Comparison of ENCODE assay signal across 9 mouse cellular contexts in the genomic region with DNA sequence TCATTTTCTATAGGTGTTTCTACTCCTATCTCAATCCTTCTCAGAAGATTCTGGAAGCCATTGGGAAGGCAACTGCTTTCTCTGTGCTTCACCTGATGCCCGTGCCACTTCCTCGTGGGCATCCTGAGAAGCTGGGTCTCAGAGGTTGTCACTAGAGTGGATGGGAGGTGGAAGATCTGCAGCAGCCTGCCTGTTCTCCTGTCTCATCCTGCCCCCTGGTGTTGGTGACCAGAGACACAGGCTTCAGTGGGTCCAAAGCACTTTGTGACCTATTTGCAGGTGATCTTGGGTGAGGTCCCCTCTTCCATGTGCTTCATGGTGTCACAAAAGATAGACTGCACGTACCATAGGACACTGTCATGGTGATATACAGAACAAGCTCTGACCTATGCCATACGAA. TPM values are rescaled to one million over a fixed set of nuclear protein-coding genes. Genes with fewer than 3 reads are reported as not detected.
DNase-seq lines count a peak whose midpoint lies in the region; ATAC-seq and TF ChIP-seq lines count a peak whose summit lies in the region.
"Had no signal": no experiment of that assay in that cellular context is flagged by ENCODE, and none has a peak within 500 bp of the region (broad histone marks: within the 10 kb centered on the region; RNA-seq: fewer than 3 reads in every experiment).

No protein-coding gene starts in this region.

- no peaks in the 10 kb centered on the region for H3K36me3 ChIP-seq in liver, adult 2 months (ENCODE audit: control insufficient read depth, insufficient read depth, low read length)
- no peaks in the 10 kb centered on the region for H3K36me3 ChIP-seq in liver, embryonic 11.5 days (ENCODE audit: control insufficient read depth, insufficient read depth, low read length)
- H3K36me3 ChIP-seq in intestine, embryonic 15.5 days: no peaks in the 10 kb centered on the region
- no peaks in the 10 kb centered on the region for H3K36me3 ChIP-seq in midbrain, embryonic 14.5 days (ENCODE audit: control insufficient read depth, insufficient read depth, low read length)
- H3K36me3 ChIP-seq: limb, embryonic 13.5 days had no signal

- ATAC-seq in cerebellum, adult (ENCODE audit: insufficient number of reproducible peaks, low FRiP score, low TSS enrichment): no peak
- no peak for ATAC-seq in liver, embryonic 11.5 days (replicated peaks; ENCODE audit: low FRiP score)
- 0 out of 2 replicates have a peak, but pooled peaks have one; percentile 32 for ATAC-seq in intestine, embryonic 15.5 days
- no peak for ATAC-seq in midbrain, embryonic 14.5 days (ENCODE audit: low FRiP score, low TSS enrichment)

- no peak overlapping the region for H3K4me3 ChIP-seq in liver, adult 2 months (ENCODE audit: insufficient read depth, low read depth, low read length)
- no peak overlapping the region for H3K4me3 ChIP-seq in liver, embryonic 11.5 days (ENCODE audit: low read depth, low read length)
- H3K4me3 ChIP-seq in intestine, embryonic 15.5 days (replicated peaks): no peak overlapping the region
- H3K4me3 ChIP-seq in midbrain, embryonic 14.5 days (replicated peaks; ENCODE audit: low read depth, low read length): no peak overlapping the region
- H3K4me3 ChIP-seq: limb, embryonic 13.5 days had no signal

- no peak overlapping the region for H3K27ac ChIP-seq in liver, adult 2 months (replicated peaks; ENCODE audit: insufficient read depth, low read depth, low read length)
- H3K27ac ChIP-seq in liver, embryonic 11.5 days (ENCODE audit: low read depth, low read length): no peak overlapping the region
- no peak overlapping the region for H3K27ac ChIP-seq in intestine, embryonic 15.5 days
- no peak overlapping the region for H3K27ac ChIP-seq in midbrain, embryonic 14.5 days (replicated peaks; ENCODE audit: low read depth, low read length)
- H3K27ac ChIP-seq: limb, embryonic 13.5 days had no signal

- DNase-seq in cerebellum, adult 18-20 months: peak; percentile 35 to 46
- no peak for DNase-seq in liver, adult 2 months (ENCODE audit: extremely low read depth, low read depth, low spot score)
- DNase-seq in liver, embryonic 11.5 days (ENCODE audit: low spot score): no peak
- peak; percentile 88 to 89 for DNase-seq in cerebellum, postnatal 10 days
- DNase-seq in midbrain, embryonic 14.5 days: peak; percentile 82
- no peak for DNase-seq in gastrocnemius, postnatal 36 days

- intact Hi-C loops in gastrocnemius, postnatal 36 days (cut with DNase I): no loop called here

- peak; percentile 66 for TF ChIP-seq CTCF in liver, adult 2 months (IDR thresholded peaks at IDR 0.05; ENCODE audit: low read depth, low read length)

- WGBS in liver, adult 2 months: 47% methylated on average over 4 of the region's 4 CpGs
- 54% methylated on average over 4 of the region's 4 CpGs for whole genome bisulfite sequencing in liver, embryonic 11.5 days
- WGBS in intestine, embryonic 15.5 days: 58% methylated on average over 4 of the region's 4 CpGs
- WGBS in midbrain, embryonic 14.5 days: 58% methylated on average over 4 of the region's 4 CpGs

- H3K9me3 ChIP-seq in liver, embryonic 11.5 days (ENCODE audit: control insufficient read depth, low read length): no peaks in the 10 kb centered on the region
- H3K9me3 ChIP-seq in intestine, embryonic 15.5 days: no peaks in the 10 kb centered on the region
- no peaks in the 10 kb centered on the region for H3K9me3 ChIP-seq in midbrain, embryonic 14.5 days (ENCODE audit: control insufficient read depth, low read length)
- H3K9me3 ChIP-seq: limb, embryonic 13.5 days had no signal

- no peak for TF ChIP-seq POLR2A in liver, adult 2 months (IDR thresholded peaks at IDR 0.05; ENCODE audit: extremely low read depth, insufficient read depth, low read length)

- no peaks in the 10 kb centered on the region; the same call in 1 of the 2 replicates for H3K27me3 ChIP-seq in liver, adult 2 months (ENCODE audit: control insufficient read depth, insufficient read depth, low read length)
- H3K27me3 ChIP-seq in liver, embryonic 11.5 days (replicated peaks; ENCODE audit: control insufficient read depth, insufficient read depth, low read length): peaks cover 9% of the 10 kb centered on the region
- peaks cover 3% of the 10 kb centered on the region; the same call in 1 of the 2 replicates for H3K27me3 ChIP-seq in intestine, embryonic 15.5 days (replicated peaks)
- H3K27me3 ChIP-seq in midbrain, embryonic 14.5 days (ENCODE audit: control insufficient read depth, insufficient read depth, low read length): no peaks in the 10 kb centered on the region; the same call in 1 of the 2 replicates

- no peak overlapping the region for H3K4me2 ChIP-seq in liver, embryonic 11.5 days
- no peak overlapping the region for H3K4me2 ChIP-seq in intestine, embryonic 15.5 days (replicated peaks)
- no peak overlapping the region for H3K4me2 ChIP-seq in midbrain, embryonic 14.5 days (ENCODE audit: low read length)
- H3K4me2 ChIP-seq: limb, embryonic 13.5 days had no signal

- H3K4me1 ChIP-seq in liver, adult 2 months (ENCODE audit: control insufficient read depth, insufficient read depth, low read length): no peaks in the 10 kb centered on the region
- no peaks in the 10 kb centered on the region for H3K4me1 ChIP-seq in liver, embryonic 11.5 days (replicated peaks; ENCODE audit: control insufficient read depth, insufficient read depth, low read length)
- H3K4me1 ChIP-seq in intestine, embryonic 15.5 days (replicated peaks): 0 out of 2 replicates have a peak, but pooled peaks cover 3% of the 10 kb centered on the region
- H3K4me1 ChIP-seq in midbrain, embryonic 14.5 days (ENCODE audit: control insufficient read depth, insufficient read depth, low read length): 0 out of 2 replicates have a peak, but pooled peaks cover 3% of the 10 kb centered on the region

- H3K79me2 ChIP-seq in liver, adult 2 months (ENCODE audit: control insufficient read depth, insufficient read depth, low read length): no peaks in the 10 kb centered on the region

- no peak overlapping the region for H3K9ac ChIP-seq in liver, adult 2 months (ENCODE audit: low read depth, low read length)
- no peak overlapping the region for H3K9ac ChIP-seq in liver, embryonic 11.5 days (ENCODE audit: low read depth, low read length)
- no peak overlapping the region for H3K9ac ChIP-seq in intestine, embryonic 15.5 days
- no peak overlapping the region for H3K9ac ChIP-seq in midbrain, embryonic 14.5 days (replicated peaks; ENCODE audit: low read length)
- H3K9ac ChIP-seq: limb, embryonic 13.5 days had no signal

RNA-seq across cellular contexts. Expression of a gene that starts 13.8 kb away (rescaled TPM):
- total RNA-seq in liver, adult 2 months (2014; rRNA removed): 45.0 and 53.2 TPM in 2 replicates
- polyA plus RNA-seq in liver, adult 2 months (2012; rRNA removed): 46.9 and 56.5 TPM in 2 replicates
- 90.4 and 91.4 TPM in 2 replicates for polyA plus RNA-seq in liver, embryonic 11.5 days (2014; fragmentation: Nextera tagmentation; extraction: Ambion mirVana)
- polyA plus RNA-seq in intestine, embryonic 15.5 days (2015; fragmentation: Nextera tagmentation; extraction: Ambion mirVana): 68.1 and 70.1 TPM in 2 replicates
- polyA plus RNA-seq in midbrain, embryonic 14.5 days (2014; fragmentation: Nextera tagmentation; extraction: Ambion mirVana): 63.3 and 63.7 TPM in 2 replicates
- total RNA-seq in gastrocnemius, postnatal 36 days (2021): 10 to 100 TPM; 10.5 to 14.3 TPM

RNA-seq across cellular contexts. Expression of a gene that starts 31.7 kb away (rescaled TPM):
- 1.8 and 3.0 TPM in 2 replicates for total RNA-seq in liver, adult 2 months (2014; rRNA removed)
- polyA plus RNA-seq in liver, adult 2 months (2012; rRNA removed): 5.9 and 6.3 TPM in 2 replicates
- polyA plus RNA-seq in liver, embryonic 11.5 days (2014; fragmentation: Nextera tagmentation; extraction: Ambion mirVana): 17.2 and 18.5 TPM in 2 replicates
- polyA plus RNA-seq in intestine, embryonic 15.5 days (2015; fragmentation: Nextera tagmentation; extraction: Ambion mirVana): 14.1 and 15.3 TPM in 2 replicates
- 7.9 and 9.1 TPM in 2 replicates for polyA plus RNA-seq in midbrain, embryonic 14.5 days (2014; fragmentation: Nextera tagmentation; extraction: Ambion mirVana)
- 1 to 10 TPM; 1.3 to 1.8 TPM for total RNA-seq in gastrocnemius, postnatal 36 days (2021)

RNA-seq across cellular contexts. Expression of a gene that starts 31.8 kb away (rescaled TPM):
- total RNA-seq in liver, adult 2 months (2014; rRNA removed): 3.0 and 5.8 TPM in 2 replicates
- 2.8 and 3.9 TPM in 2 replicates for polyA plus RNA-seq in liver, adult 2 months (2012; rRNA removed)
- polyA plus RNA-seq in liver, embryonic 11.5 days (2014; fragmentation: Nextera tagmentation; extraction: Ambion mirVana): 14.3 and 15.8 TPM in 2 replicates
- 10.8 and 11.0 TPM in 2 replicates for polyA plus RNA-seq in intestine, embryonic 15.5 days (2015; fragmentation: Nextera tagmentation; extraction: Ambion mirVana)
- 15.3 and 19.7 TPM in 2 replicates for polyA plus RNA-seq in midbrain, embryonic 14.5 days (2014; fragmentation: Nextera tagmentation; extraction: Ambion mirVana)
- total RNA-seq in gastrocnemius, postnatal 36 days (2021): 10 to 100 TPM; 23.0 to 24.0 TPM

Comparison
In these comparisons a context has a peak if more than half of its experiments do, and no peak if none do; other contexts are left out.
1. DNase-seq: peak in cerebellum, adult 18-20 months (2 of 2), cerebellum, postnatal 10 days (2 of 2) and midbrain, embryonic 14.5 days (single experiment); none in liver, adult 2 months (single experiment), liver, embryonic 11.5 days (single experiment) and gastrocnemius, postnatal 36 days (0 of 2).